Mouse (Mus musculus) left cerebral cortex, postnatal 25 days (tissue): ENCODE results near the gene Klf2. TPM values are rescaled to one million over a fixed set of nuclear protein-coding genes. Genes with fewer than 3 reads are reported as not detected.
A peak's percentile ranks its signal among the peaks of the same experiment; 100 is the strongest.

ENCODE experiments used
- DNase-seq, 2 experiments: peaks; one replicate each; pipeline ENCODE4 v3.0.0; 2022; ENCODE audit warnings: low spot score in 2 of 2, mixed read lengths in 1 of 2
- intact Hi-C: fragments of 180-260 bp; cut with DNase I; formaldehyde crosslinking; loops from one replicate; pipeline ENCODE4 v1.15.1; 2025
- total RNA-seq, 2 experiments: library from RNA; stranded (reverse); gene quantifications; 2 replicates each; pipeline ENCODE4 v1.2.3; 2021

Gene Klf2
- total RNA-seq, result 10 to 100 TPM; 13.6 to 18.2 TPM

DNA sequence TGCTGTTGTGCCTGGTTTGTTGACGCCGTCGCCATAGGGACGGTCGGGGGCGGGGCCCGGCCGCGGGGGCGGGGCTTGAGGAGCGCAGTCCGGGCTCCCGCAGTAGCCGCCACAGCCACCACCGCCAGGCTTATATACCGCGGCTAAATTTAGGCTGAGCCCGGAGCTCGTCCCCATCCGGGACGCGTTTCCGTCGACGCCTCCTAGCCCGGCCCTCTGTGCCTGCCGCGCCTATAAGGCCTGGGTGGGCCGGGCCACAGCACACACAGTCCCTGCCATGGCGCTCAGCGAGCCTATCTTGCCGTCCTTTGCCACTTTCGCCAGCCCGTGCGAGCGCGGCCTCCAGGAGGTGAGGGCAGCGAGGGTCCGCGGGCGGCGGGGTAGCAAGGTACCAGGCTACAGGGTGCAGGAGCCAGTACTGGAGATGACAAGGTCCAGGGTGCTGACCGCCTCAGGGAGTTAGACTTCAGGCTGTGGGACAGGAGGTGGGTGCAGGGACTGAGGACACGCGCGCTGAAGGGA lies at the start of gene Klf2:
Gene Klf2, plus strand, starts transcription at position 233 of the 522 bp plus-strand sequence.
- intact Hi-C loops, result loop anchor here (2.0 kb wide), 2 partner anchors 16 to 44 kb away; no protein-coding TSS in a partner anchor
- DNase-seq, result peak; percentile 89 to 90

DNA sequence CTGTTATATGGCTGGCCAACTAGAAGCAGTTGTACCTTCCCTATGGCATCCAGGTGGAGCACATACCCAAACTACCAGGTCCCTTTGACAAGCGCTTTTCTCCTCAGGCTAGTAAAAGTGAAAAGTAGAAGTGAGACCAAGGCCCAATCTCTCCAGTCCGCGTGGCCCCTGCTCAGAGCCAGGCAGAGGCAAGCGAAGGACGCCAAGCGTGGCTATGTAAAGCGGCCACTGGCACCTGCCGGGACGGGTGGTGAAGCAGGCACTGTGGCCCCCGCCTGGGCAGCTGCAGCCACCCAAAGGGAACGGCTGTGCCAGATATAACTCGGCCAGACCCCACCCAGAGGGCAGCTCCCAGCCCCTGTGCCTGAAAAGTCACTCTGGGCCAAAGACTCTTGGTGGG lies 48.2 kb upstream of the Klf2 start:
- intact Hi-C loops, result no loop called here
- DNase-seq, result no peak

DNA sequence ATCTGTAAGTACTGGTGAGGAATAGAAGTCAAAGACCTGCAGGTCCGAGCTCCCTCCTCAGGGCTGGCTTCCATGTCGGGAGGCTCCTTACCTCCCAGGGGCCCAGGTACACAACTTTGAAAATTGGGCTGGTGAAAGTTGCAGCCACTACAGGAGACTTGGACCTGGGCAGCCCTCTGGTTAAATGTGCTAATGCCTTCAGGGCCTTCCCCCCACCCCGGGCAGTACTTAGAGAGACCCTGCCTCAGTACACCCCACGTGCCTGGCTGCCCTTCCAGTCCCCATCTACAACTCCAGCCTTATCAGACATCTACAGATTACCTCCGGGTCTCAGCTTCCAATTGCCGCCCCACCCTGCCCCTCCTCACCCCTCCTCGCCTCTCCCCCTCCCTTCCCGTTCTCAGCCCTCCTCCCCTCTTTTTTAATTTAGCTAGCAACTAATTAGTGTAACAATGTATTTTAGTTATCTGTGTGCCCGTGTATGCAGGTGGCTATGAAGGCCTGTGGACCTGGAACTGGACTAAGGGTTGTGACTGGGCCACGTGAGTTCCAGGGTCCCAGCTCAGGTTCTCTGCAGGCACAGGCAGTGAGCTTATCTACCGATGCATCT lies 47.7 kb upstream of the Klf2 start:
- intact Hi-C loops, result no loop called here
- no peak for DNase-seq

DNA sequence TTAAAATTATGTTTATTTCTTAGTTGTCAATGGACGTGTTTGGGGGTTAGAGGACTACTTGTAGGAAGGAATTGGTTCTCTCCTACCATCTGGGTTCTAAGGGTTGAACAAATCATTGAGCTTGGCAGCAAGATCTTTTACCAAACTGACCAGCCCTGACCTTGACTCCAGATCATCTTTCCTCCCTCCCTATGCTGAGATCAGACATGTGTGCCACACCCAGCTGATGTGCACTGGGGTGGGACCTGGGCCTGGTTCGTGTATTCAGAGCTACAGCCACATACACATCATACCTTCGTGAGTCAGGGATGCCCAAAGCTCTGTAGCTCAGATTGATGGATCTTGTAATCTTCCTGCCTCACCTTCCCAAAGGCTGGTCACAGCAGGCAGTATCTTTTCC lies 47.1 kb upstream of the Klf2 start:
- no peak for DNase-seq
- intact Hi-C loops, result no loop called here

DNA sequence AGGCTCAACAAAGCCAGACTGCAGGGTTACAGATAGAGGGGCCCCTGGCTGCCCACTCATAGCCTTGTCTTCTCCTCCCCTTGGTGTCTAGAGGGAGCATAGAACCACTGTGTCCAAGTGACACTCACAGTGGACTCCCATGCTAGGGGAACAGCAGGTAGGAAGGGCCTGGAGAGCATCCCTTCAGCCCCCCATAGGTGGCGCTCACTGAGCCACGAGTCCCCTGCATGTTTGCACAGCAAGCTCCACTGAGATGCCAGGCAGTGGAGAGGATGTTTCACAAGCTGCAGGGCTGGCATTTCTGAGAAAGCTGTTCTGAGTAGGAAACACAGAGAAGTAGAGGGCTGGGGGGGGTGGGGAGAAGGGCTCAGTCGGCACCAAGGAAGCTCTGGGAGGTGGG lies 46.5 kb upstream of the Klf2 start:
- DNase-seq, result peak; percentile 39 to 67
- intact Hi-C loops, result no loop called here

DNA sequence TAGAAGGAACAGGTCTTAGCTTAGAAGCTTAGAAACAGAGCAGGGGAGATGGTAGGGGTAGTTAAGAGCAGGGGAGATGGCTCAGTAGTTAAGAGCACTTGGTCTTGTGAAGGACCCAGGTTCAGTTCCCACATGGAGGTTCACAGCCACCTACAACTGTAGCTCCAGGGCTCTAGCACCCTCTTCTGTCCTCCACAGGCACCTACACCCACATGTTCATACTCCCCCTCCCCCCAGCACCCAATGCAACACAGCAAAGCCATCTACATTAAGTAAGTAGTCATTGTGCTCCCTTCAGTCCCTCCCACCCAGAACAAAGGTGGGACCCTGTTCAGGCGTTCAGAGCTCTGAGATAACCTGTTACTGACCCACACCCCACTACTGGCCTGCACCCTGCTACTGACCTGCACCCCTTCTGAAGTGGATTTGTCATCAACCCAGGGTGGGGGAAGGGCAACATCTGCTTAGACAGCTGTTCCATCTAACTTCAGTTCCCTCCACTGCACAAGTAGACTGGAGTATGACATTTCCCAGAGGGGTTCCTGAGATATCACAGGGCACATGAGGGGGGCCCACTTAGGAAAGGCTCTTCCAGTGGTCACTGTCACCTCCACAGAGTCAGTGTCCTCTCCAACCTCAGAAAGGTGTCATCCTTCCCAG lies 45.6 kb upstream of the Klf2 start:
- intact Hi-C loops, result no loop called here
- DNase-seq, result no peak

DNA sequence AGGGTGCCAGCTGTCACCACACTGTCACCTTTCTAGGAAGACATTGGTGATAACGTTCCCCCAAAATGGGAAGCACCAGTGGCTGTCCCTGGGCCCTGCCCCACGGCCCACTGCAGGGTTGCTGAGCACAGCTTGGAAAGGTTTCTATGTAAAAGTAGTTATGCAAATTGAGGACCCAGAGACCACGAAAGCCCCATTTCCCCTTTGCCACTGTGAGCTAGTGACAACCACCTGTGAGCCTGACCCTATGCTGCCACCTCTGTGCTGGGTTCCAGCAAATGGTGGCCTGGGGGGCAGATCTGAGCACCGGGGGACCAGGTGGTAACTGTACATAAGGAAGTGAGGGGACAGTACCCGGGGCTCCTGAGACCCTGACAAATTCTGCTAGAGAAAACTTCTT lies 45.0 kb upstream of the Klf2 start:
- intact Hi-C loops, result no loop called here
- no peak for DNase-seq

DNA sequence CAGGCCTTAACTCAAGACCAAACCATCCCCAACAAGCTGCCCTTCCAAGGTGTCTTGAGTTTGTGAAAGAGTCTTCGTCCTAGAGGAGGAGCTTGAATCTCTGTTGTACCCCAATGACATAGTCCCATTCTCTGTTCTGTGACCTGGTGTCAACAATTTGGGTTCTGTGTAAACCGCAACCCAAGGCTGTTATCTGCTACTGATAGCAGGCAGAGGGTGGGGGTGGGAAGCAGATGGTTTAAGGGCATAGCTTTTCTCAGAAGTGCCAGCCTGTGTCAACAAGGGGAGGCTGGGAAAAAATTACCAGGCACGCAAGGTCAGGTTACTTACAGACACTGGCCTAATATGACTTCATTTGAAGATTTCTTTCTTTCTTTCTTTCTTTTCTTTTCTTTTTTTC lies 41.6 kb upstream of the Klf2 start:
- intact Hi-C loops, result no loop called here
- DNase-seq, result no peak

DNA sequence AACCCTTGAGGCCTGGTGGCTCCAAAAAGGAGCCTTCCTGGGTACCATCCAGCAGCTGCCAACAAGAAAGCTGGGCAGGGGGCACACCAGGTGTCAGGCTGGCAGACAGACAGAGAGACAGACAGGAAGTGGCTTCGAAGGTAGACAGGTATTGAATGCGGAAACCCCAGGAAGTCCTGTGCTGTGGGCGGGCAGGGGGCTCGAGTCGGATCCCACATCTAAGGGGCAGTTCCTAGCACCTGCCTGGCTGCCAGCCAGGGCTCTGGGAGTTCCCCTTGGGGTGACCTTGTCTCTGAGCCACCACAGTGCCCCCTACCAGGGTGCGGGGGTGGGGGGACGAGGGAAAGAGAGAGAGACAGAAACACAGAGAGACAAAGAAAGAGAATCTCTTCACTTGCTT lies 39.7 kb upstream of the Klf2 start:
- intact Hi-C loops, result no loop called here
- DNase-seq, result no peak

DNA sequence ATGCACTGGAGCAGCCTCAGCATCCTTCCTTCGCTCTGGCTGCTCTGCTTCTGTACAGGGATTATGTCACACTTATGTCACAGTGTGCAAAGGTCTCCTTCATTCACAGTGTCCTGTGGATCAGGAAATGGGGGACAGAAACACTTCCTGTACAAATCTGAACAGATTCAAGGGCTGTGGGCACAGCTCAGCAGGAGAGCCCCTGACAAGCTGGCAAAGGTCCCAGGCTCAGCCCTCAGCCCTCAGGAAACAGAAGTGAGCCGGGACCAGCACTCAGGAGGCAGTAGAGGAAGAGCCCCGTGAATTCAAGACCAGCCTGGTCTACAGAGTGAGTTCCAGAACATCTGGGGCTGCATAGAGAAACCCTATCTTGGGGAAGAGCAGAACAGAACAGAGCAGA lies 37.2 kb upstream of the Klf2 start:
- intact Hi-C loops, result no loop called here
- peak in 1 of 2 experiments; percentile 14 for DNase-seq

DNA sequence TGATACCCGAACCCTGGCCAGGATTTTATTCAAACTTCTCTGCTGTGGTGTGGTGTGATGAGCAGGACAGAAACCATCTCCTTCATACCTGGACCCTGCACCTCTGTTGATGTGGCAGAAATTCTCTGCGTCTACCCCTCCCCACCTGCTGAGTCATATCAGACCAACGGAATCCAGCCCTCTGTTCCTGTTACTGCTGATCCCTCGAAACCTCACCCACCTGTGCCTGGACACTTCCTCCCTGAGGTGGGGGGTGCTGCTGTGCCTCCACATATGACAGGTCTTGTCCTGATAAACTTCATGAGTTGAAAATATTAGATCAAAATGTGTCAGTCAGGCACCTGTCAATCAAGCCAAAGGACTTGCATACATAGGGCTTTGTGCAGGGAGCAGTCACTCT lies 33.5 kb upstream of the Klf2 start:
- intact Hi-C loops, result no loop called here
- DNase-seq, result no peak

DNA sequence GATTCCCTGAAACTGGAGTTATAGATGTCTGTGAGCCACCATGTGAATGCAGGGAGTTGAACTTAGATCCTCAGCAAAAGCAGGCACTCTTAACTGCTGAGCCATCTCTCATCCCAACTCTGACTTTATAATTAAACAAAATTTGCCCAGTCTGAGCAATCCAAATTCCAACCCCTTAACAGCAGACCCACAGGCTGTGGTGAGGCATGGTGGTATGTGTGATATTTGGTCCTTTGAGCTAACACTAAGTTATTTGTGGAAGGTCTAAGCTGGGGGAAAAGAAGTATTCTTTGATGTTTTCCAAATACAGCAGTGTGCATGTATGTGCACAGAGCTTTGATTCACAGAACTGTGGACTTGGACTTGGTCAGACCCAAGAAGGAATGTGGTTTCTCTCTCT lies 29.8 kb upstream of the Klf2 start:
- intact Hi-C loops, result no loop called here
- DNase-seq, result no peak

DNA sequence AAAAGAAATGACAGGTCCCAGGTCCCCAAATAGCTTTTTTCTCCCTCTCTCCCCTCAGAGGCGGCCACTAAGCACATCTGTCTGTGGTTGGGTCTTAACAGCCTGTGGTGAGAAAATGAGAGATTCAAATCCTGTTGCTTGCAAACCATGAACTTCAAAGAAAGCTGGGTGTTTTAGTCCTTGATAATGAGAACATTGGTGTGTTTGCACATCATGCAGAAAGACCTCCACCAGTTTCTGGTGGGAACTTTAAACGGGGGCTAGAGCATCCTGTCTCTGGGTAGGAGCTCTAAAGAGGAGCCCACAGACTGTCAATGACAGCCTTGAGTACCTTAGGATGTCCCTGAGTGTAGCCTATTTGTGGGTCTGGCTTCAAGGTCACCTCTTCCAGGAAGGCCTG lies 27.7 kb upstream of the Klf2 start:
- intact Hi-C loops, result no loop called here
- DNase-seq, result no peak

DNA sequence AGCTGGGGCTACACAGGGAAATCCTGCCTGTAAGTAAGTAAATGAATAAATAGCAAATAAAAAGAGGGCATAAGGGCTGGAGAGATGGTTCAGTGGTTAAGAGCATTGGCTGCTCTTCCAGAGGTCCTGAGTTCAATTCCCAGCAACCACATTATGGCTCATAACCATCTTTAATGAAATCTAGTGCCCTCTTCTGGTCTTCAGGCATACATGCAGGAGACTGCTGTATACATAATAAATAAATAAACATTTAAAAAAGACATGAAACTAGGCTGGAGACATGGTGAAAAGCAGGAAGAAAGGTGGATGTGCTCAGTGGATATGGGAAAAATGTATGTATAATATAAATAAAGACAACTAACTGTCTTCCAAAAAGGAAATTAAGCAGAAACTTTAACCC lies 25.5 kb upstream of the Klf2 start:
- intact Hi-C loops, result no loop called here
- DNase-seq, result no peak

DNA sequence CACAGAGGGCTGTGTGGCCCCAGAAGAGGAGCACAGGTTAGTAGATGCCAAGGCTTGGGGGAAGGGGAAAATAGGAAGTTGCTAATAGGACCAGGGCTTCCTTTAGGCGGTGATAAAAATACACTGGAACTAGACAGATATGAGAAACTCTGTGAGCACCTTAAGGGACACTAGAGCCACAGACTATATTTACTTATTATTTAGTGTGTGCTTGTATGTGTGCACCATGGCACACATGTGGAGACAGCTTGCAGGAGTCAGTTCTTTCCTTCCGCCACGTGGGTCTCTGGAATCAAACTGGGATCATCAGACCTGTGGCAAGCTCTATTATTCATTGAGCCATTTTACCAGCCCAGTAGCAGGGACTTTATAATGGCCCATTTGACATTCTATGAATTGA lies 23.7 kb upstream of the Klf2 start:
- intact Hi-C loops, result loop anchor here (2.0 kb wide), 1 partner anchor 26 kb away; no protein-coding TSS in a partner anchor
- no peak for DNase-seq

DNA sequence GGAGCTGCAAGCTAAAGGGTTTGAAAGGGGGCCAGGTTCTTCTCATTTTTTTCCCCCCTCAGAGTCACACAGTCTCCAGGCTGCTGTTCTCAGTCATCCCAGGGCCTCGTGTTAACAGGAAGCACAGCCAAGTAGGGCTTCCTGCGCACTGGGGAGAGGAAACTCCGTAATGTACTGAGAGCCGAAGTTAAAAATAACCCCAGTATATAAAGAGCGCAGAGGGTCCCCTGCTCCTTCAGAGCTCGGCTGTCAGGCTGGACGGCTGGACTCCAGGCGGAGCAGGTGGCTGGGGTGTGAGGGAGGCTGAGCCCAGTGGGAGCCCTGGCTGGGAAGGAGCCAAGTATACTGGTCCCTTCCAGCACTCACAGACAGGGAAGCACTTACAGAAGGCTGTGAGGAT lies 23.2 kb upstream of the Klf2 start:
- intact Hi-C loops, result loop anchor here (2.0 kb wide), 1 partner anchor 27 kb away; no protein-coding TSS in a partner anchor
- peak; percentile 64 to 86 for DNase-seq

DNA sequence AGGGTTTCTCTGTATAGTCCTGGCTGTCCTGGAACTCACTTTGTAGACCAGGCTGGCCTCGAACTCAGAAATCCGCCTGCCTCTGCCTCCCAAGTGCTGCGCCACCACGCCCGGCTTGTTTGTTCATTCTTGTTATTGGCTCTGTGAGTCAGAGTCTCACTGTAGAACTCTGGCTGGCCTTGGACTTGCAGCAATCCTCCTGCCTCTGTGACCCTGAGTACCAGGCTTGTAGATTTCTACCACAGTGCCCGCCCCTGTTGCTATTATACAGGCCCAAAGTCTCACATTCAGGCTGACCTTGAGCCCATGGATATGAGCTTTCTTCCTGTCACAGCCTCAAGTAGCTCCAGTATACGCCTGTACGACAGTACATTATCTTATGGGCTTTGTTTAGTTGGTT lies 22.3 kb upstream of the Klf2 start:
- no peak for DNase-seq
- intact Hi-C loops, result no loop called here

DNA sequence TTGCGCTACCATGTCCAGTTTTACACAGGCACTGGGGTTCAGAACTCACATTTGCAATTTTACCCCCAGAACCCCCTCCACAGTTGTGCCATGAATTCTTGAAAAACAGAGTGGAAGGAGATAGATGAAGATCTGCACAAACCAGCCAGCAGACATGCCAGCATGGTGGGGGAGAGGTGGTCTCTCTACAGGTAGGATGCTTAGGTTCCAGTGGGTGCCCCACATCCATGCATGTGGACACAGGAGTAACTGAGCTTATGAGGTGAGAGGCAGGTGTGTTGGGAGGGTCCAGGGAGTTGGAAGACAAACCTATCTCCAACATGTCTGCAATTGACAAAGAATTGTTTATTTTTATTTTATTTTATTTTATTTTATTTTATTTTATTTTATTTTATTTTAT lies 19.9 kb upstream of the Klf2 start:
- intact Hi-C loops, result no loop called here

DNA sequence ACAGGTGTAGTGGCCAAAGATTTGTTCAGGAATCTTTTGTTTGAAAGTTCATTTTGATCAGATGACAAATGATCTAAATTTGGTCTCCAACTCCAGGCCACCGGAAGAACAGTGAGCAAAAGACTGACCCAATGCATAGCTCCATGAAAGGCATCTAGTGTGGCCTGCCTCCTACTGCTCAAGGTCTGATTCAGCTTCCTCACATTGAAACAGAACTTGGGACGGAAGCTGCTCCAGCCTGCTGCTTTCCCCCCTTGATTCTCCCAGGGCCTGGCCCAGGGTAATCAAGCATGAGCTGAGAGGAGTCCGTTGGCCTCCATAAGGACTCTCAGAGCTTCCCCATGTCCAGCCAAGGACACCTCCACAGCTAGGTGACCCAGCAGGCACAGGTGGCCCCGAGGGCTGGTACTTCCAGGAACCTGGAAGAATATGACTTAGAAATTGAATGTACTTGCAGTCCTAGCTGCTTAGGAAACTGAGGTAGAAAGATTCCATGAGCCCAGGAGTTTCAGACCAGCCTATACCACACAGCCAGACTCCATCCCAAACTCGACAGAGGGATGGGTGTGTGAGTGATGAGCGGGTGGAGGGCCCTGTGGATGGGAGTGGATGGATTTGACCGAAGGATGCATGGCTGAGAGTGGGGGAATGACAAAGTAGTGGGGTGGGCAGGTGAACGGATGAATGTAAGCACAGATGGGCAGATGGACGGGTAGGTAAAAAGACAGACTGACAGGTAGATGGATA lies 18.0 kb upstream of the Klf2 start:
- intact Hi-C loops, result no loop called here
- no peak for DNase-seq

More for the DNA sequence above, 19.9 kb upstream of the Klf2 start:
- DNase-seq, result no peak

DNA sequence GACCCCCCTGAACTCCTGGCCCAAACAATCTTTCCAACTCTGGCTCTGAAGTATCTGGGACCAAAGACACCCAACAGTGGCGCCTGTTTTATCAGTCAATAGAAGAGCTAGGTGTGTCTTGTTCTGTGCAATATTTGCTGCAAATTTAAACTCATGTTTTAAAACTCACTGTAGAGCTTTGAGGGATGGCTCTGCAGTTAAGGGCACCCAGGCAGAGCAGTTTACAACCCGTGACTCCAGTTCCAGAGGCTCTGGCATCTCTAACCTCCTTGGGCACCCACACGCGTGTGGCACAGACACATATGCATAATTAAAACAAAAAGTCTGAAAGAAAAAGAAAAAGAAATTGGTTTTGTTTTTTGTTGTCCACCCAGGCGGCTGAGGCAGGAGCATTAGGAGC lies 17.3 kb upstream of the Klf2 start:
- intact Hi-C loops, result no loop called here

More for the DNA sequence above, 17.3 kb upstream of the Klf2 start:
- DNase-seq, result no peak
